ENCODE assay signal across 22 mouse cellular contexts in the genomic region with DNA sequence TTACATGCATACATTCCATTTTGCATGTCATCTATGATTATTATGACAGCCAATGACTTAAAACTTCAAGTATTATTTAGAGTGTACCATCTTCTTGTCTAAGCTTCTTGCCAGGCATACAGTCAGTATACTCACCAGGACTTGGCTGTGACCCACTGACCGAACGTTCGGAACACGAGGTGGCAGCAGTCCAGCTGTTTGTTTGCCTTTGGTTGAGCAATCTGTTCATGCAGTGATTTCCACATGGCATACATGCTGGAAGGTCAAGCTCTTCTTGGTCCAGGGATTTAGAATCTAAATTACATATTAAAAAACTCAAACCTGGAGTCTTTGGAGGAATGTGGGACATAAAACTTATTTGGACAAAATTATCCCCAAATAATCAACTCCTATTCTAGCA.
DNase-seq lines count a peak whose midpoint lies in the region; ATAC-seq lines count a peak whose summit lies in the region.
"Had no signal": no experiment of that assay in that cellular context is flagged by ENCODE, and none has a peak within 500 bp of the region (broad histone marks: within the 10 kb centered on the region; RNA-seq: fewer than 3 reads in every experiment).

No protein-coding gene starts in this region.

- H3K27ac ChIP-seq in forebrain, embryonic 14.5 days (ENCODE audit: low read depth, low read length) = no peak overlapping the region
- H3K27ac ChIP-seq in forebrain, embryonic 11.5 days (ENCODE audit: low read depth, low read length) = no peak overlapping the region
- H3K27ac ChIP-seq: embryonic facial prominence, embryonic 13.5 days; forebrain, embryonic 10.5 days; heart, embryonic 10.5 days; hindbrain, embryonic 13.5 days; intestine, embryonic 15.5 days; layer of hippocampus, adult 2 months; limb, embryonic 10.5 days; liver, embryonic 14.5 days; neural tube, embryonic 15.5 days had no signal

- no peak overlapping the region for H3K9ac ChIP-seq in forebrain, embryonic 14.5 days (ENCODE audit: low read length)
- H3K9ac ChIP-seq in forebrain, embryonic 11.5 days (ENCODE audit: low read length) = no peak overlapping the region
- H3K9ac ChIP-seq: embryonic facial prominence, embryonic 13.5 days; hindbrain, embryonic 13.5 days; intestine, embryonic 15.5 days; liver, embryonic 14.5 days; neural tube, embryonic 15.5 days had no signal

- DNase-seq in forebrain, embryonic 14.5 days (ENCODE audit: low spot score) = peak; percentile 2
- no peak for DNase-seq in forebrain, embryonic 11.5 days (ENCODE audit: low spot score)
- peak; percentile 18 for DNase-seq in 3T3-L1 (ENCODE audit: low read depth, low spot score)
- DNase-seq in adrenal gland, postnatal 36 days = peak; percentile 61 to 66
- DNase-seq in cerebellum, postnatal 10 days = peak; percentile 97
- DNase-seq in heart, adult 8-10 months (ENCODE audit: low spot score) = no peak
- DNase-seq in layer of hippocampus, adult 11-12 months (ENCODE audit: low spot score) = no peak
- DNase-seq: B cell, adult 2 months; gastrocnemius, postnatal 25 days; heart, postnatal 10 days; lung, postnatal 10 days; retina, postnatal 1 day; thymus, postnatal 4 days had no signal

- H3K4me2 ChIP-seq in forebrain, embryonic 14.5 days (ENCODE audit: low read length) = no peak overlapping the region
- no peak overlapping the region for H3K4me2 ChIP-seq in forebrain, embryonic 11.5 days (ENCODE audit: low read depth, low read length, severe bottlenecking)
- H3K4me2 ChIP-seq: embryonic facial prominence, embryonic 13.5 days; hindbrain, embryonic 13.5 days; intestine, embryonic 15.5 days; neural tube, embryonic 15.5 days had no signal

- no peaks in the 10 kb centered on the region for H3K4me1 ChIP-seq in forebrain, embryonic 14.5 days (ENCODE audit: control insufficient read depth, insufficient read depth, low read length)
- H3K4me1 ChIP-seq in forebrain, embryonic 11.5 days (replicated peaks; ENCODE audit: control insufficient read depth, insufficient read depth, low read length) = no peaks in the 10 kb centered on the region
- H3K4me1 ChIP-seq: embryonic facial prominence, embryonic 13.5 days; forebrain, embryonic 10.5 days; heart, embryonic 10.5 days; hindbrain, embryonic 13.5 days; intestine, embryonic 15.5 days; limb, embryonic 10.5 days; neural tube, embryonic 15.5 days had no signal

- no peak overlapping the region for H3K4me3 ChIP-seq in forebrain, embryonic 14.5 days (ENCODE audit: low read depth, low read length)
- no peak overlapping the region for H3K4me3 ChIP-seq in forebrain, embryonic 11.5 days (ENCODE audit: low read depth, low read length)
- H3K4me3 ChIP-seq: embryonic facial prominence, embryonic 13.5 days; forebrain, embryonic 10.5 days; heart, embryonic 10.5 days; hindbrain, embryonic 13.5 days; intestine, embryonic 15.5 days; layer of hippocampus, adult 2 months; limb, embryonic 10.5 days; neural tube, embryonic 15.5 days had no signal

- WGBS in forebrain, embryonic 14.5 days = 72% methylated on average over 4 of the region's 4 CpGs
- 94% methylated on average over 4 of the region's 4 CpGs for WGBS in forebrain, embryonic 11.5 days

- H3K27me3 ChIP-seq in forebrain, embryonic 14.5 days (replicated peaks; ENCODE audit: control insufficient read depth, insufficient read depth, low read length) = no peaks in the 10 kb centered on the region
- H3K27me3 ChIP-seq in forebrain, embryonic 11.5 days (ENCODE audit: control insufficient read depth, insufficient read depth, low read length) = no peaks in the 10 kb centered on the region
- H3K27me3 ChIP-seq: embryonic facial prominence, embryonic 13.5 days; hindbrain, embryonic 13.5 days; intestine, embryonic 15.5 days; neural tube, embryonic 15.5 days had no signal

- no peak for ATAC-seq in forebrain, embryonic 14.5 days
- no peak for ATAC-seq in forebrain, embryonic 11.5 days (replicated peaks; ENCODE audit: low FRiP score)
- ATAC-seq: intestine, embryonic 15.5 days had no signal

- no peaks in the 10 kb centered on the region for H3K9me3 ChIP-seq in forebrain, embryonic 14.5 days (replicated peaks; ENCODE audit: control insufficient read depth, low read length)
- H3K9me3 ChIP-seq in forebrain, embryonic 11.5 days (ENCODE audit: control insufficient read depth, low read length) = no peaks in the 10 kb centered on the region
- H3K9me3 ChIP-seq: embryonic facial prominence, embryonic 13.5 days; forebrain, embryonic 10.5 days; heart, embryonic 10.5 days; hindbrain, embryonic 13.5 days; intestine, embryonic 15.5 days; limb, embryonic 10.5 days; neural tube, embryonic 15.5 days had no signal

- H3K36me3 ChIP-seq in forebrain, embryonic 14.5 days (ENCODE audit: control insufficient read depth, insufficient read depth, low read length) = no peaks in the 10 kb centered on the region
- no peaks in the 10 kb centered on the region for H3K36me3 ChIP-seq in forebrain, embryonic 11.5 days (ENCODE audit: control insufficient read depth, insufficient read depth, low read length)
- H3K36me3 ChIP-seq: embryonic facial prominence, embryonic 13.5 days; forebrain, embryonic 10.5 days; heart, embryonic 10.5 days; hindbrain, embryonic 13.5 days; intestine, embryonic 15.5 days; limb, embryonic 10.5 days; neural tube, embryonic 15.5 days had no signal

Comparison
In these comparisons a context has a peak if more than half of its experiments do, and no peak if none do; other contexts are left out.
1. DNase-seq: peak in forebrain, embryonic 14.5 days (single experiment), 3T3-L1 (single experiment), adrenal gland, postnatal 36 days (2 of 2) and cerebellum, postnatal 10 days (2 of 2); none in forebrain, embryonic 11.5 days (single experiment), heart, adult 8-10 months (single experiment) and layer of hippocampus, adult 11-12 months (single experiment).